Mouse (Mus musculus) G1E (cell line): ENCODE results near the gene Ogdhl. TPM values are rescaled to one million over a fixed set of nuclear protein-coding genes. Genes with fewer than 3 reads are reported as not detected.

ENCODE experiments used
- ATAC-seq: 2 replicates; pipeline ENCODE4 v1.8.0; 2016; ENCODE audit warnings: mild to moderate bottlenecking; ENCODE audit not compliant: insufficient number of reproducible peaks, poor library complexity, low FRiP score, severe bottlenecking; ENCODE audit errors: extremely low read depth
- DNase-seq: peaks from one replicate; pipeline ENCODE4 v3.0.0; 2012; ENCODE audit warnings: low spot score
- H3K27me3 ChIP-seq: 2 replicates; pipeline ENCODE4 v1.6.1; 2012; ENCODE audit warnings: mild to moderate bottlenecking, low read length, inconsistent platforms; ENCODE audit not compliant: insufficient read depth
- H3K36me3 ChIP-seq: replicated peaks from 2 replicates; pipeline ENCODE3; 2012; ENCODE audit warnings: mild to moderate bottlenecking, inconsistent platforms
- H3K4me1 ChIP-seq: 2 replicates; pipeline ENCODE4 v1.6.1; 2012; ENCODE audit warnings: low read depth, low read length, inconsistent platforms, mixed read lengths; ENCODE audit not compliant: insufficient read depth
- H3K4me3 ChIP-seq: 2 replicates; pipeline ENCODE4 v1.5.1; 2012; ENCODE audit warnings: low read depth, mild to moderate bottlenecking, inconsistent platforms, low read length, moderate library complexity, mixed read lengths
- H3K9me3 ChIP-seq: replicated peaks from 2 replicates; pipeline ENCODE4 v1.6.1; 2012; ENCODE audit warnings: inconsistent platforms
- CTCF ChIP-seq: IDR thresholded peaks from 2 replicates; pipeline ENCODE4 v1.5.1; 2012; ENCODE audit warnings: low read depth, low read length, inconsistent platforms, mixed read lengths
- GATA1 ChIP-seq: IDR thresholded peaks from 2 replicates; pipeline ENCODE4 v1.6.1; 2012; ENCODE audit warnings: borderline replicate concordance, low read length, inconsistent platforms, mixed read lengths
- GATA2 ChIP-seq: IDR thresholded peaks from 2 replicates; pipeline ENCODE4 v1.6.1; 2012; ENCODE audit warnings: low read depth, low read length, inconsistent platforms, borderline replicate concordance
- POLR2AphosphoS5 ChIP-seq: IDR thresholded peaks from 2 replicates; pipeline ENCODE4 v1.6.1; 2012; ENCODE audit warnings: low read depth, low read length, inconsistent platforms; ENCODE audit not compliant: insufficient replicate concordance
- TAL1 ChIP-seq: conservative IDR thresholded peaks from 2 replicates; pipeline ENCODE4 v1.6.1; 2012; ENCODE audit warnings: low read depth, low read length, inconsistent platforms, mixed read lengths
- polyA plus RNA-seq: library from polyadenylated mRNA; stranded (reverse); fragments of >175 nt; gene quantifications from 2 replicates; pipeline ENCODE4 v1.2.3, GENCODE M21; 2012
- total RNA-seq, 2 experiments: library from RNA; stranded (forward) in 1 of 2; stranded (reverse) in 1 of 2; fragments of 200-1000 nt in 1 of 2; fragments of >200 nt in 1 of 2; fragmentation: Nextera tagmentation in 1 of 2; gene quantifications; 2 replicates each; pipeline ENCODE4 v1.2.3; 2014 to 2017

Gene Ogdhl
- total RNA-seq (2014; fragmentation: Nextera tagmentation) (1.7 TPM in 1 of 2 replicates, not detected in the other), total RNA-seq (2017) (0.12 and 0.33 TPM in 2 replicates), polyA plus RNA-seq (0.18 and 0.20 TPM in 2 replicates)

DNA sequence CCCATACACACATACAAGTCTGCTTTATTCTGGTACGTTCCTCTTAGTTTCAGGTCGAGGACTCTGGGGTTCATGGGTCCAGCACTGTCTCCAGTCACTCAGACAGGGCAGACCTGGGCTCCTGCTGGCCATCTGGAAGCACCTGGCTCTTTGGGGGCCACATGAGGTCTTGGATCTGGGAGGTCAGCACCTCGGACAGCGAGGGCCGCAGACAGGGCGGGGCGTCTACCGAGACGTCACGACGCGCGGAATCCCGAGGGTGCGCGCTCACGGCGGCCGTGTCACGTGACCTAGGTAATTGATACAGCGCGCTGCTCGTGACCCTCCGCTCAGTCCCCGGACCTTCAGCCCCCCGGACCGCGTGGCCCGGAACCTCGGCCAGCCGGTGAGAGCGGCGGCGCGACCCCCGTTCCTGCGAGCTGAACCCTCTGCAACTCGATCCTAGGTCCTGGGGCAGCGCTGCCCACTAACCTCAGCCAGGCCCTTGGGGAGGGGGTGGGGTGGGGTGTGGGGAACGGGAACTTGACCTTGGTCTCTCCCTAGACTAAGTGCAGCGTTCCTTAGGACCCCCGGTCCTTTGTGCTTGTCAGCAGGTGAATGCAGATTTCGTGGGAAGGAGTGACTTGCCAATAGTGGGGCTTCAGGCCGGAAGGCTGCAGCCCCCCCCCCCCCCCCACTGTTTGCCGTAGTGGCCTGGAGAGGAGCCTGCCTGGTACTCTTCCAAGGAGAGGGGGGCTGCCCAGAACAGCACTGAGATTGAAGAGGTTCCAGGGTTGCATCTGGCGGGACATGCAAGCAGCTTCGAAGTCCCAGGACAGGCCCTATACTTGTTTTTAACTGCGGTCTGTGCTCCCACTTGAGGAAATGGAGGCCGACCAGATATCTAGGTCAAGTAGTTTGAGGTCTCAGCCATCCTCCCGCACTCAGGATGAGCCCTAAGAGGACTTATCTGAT is at the start of gene Ogdhl:
TSS of gene Ogdhl (plus strand) at position 288 of the 954 bp plus-strand sequence.
- H3K36me3 ChIP-seq: no peaks in the 10 kb centered on the region
- H3K9me3 ChIP-seq: no peaks in the 10 kb centered on the region
- TF ChIP-seq POLR2AphosphoS5 (no peak), TAL1 (no peak), CTCF (no peak), GATA2 (no peak)
- peak; percentile 70 for DNase-seq
- no peak for ATAC-seq
- H3K4me1 ChIP-seq: peaks cover 9% of the 10 kb centered on the region
- H3K4me3 ChIP-seq: peak within 1 kb of the TSS; percentile 72
- H3K27me3 ChIP-seq: peaks cover 14% of the 10 kb centered on the region

GRCm38 (mm10) chr14:32301622-32302021 is 20.2 kb upstream of the Ogdhl start:
- TF ChIP-seq GATA1 (no peak), POLR2AphosphoS5 (no peak), TAL1 (no peak), CTCF (no peak), GATA2 (no peak)
- H3K4me1 ChIP-seq: no peaks in the 10 kb centered on the region
- no peak overlapping the region for H3K4me3 ChIP-seq
- H3K36me3 ChIP-seq: peaks cover 67% of the 10 kb centered on the region
- no peaks in the 10 kb centered on the region for H3K27me3 ChIP-seq
- DNase-seq (no peak), ATAC-seq (no peak)
- H3K9me3 ChIP-seq: no peaks in the 10 kb centered on the region

DNA sequence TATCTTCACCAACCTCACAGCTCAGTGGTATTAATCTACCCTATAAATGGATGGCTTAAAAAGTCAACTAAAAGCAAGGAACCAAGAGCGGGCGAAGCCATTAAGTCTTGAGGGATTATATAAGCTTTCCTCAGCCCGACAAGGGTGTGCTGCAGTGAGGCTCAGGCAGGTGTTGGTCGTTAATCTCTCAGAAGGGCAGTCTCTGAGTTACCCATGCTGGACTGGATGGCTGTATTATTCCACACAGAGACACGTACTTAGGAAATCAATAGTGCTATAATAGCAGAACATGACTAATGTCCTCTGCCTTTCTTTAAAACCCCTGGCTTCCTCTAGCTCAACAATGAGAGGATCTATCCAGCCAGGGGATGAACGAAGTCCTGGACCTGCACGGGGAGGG is 19.4 kb upstream of the Ogdhl start:
- no peaks in the 10 kb centered on the region for H3K27me3 ChIP-seq
- no peak for ATAC-seq
- H3K4me1 ChIP-seq: no peaks in the 10 kb centered on the region
- no peak for TF ChIP-seq CTCF
- TF ChIP-seq GATA1: no peak
- no peak for TF ChIP-seq GATA2
- TF ChIP-seq POLR2AphosphoS5: no peak
- TF ChIP-seq TAL1: no peak
- H3K36me3 ChIP-seq: peaks cover 69% of the 10 kb centered on the region
- H3K4me3 ChIP-seq: no peak overlapping the region
- DNase-seq: no peak
- H3K9me3 ChIP-seq: no peaks in the 10 kb centered on the region

GRCm38 (mm10) chr14:32304921-32305320 is 16.9 kb upstream of the Ogdhl start:
- no peak overlapping the region for H3K4me3 ChIP-seq
- H3K4me1 ChIP-seq: no peaks in the 10 kb centered on the region
- ATAC-seq (no peak), DNase-seq (no peak)
- no peaks in the 10 kb centered on the region for H3K9me3 ChIP-seq
- peaks cover 53% of the 10 kb centered on the region for H3K36me3 ChIP-seq
- no peak for TF ChIP-seq GATA2
- no peak for TF ChIP-seq POLR2AphosphoS5
- TF ChIP-seq GATA1: no peak
- no peak for TF ChIP-seq CTCF
- TF ChIP-seq TAL1: no peak
- no peaks in the 10 kb centered on the region for H3K27me3 ChIP-seq

- no peak for ATAC-seq
- no peak for DNase-seq
- no peaks in the 10 kb centered on the region for H3K9me3 ChIP-seq
- no peaks in the 10 kb centered on the region for H3K27me3 ChIP-seq
- H3K4me1 ChIP-seq: peaks cover 3% of the 10 kb centered on the region; the same call in 1 of the 2 replicates
- H3K36me3 ChIP-seq: peaks cover 19% of the 10 kb centered on the region
- no peak for TF ChIP-seq TAL1
- peak; percentile 37; the same call in 1 of the 2 replicates for TF ChIP-seq CTCF
- no peak overlapping the region for H3K4me3 ChIP-seq
These were observed 11.9 kb upstream of the Ogdhl start for GRCm38 (mm10) chr14:32309876-32310275.

DNA sequence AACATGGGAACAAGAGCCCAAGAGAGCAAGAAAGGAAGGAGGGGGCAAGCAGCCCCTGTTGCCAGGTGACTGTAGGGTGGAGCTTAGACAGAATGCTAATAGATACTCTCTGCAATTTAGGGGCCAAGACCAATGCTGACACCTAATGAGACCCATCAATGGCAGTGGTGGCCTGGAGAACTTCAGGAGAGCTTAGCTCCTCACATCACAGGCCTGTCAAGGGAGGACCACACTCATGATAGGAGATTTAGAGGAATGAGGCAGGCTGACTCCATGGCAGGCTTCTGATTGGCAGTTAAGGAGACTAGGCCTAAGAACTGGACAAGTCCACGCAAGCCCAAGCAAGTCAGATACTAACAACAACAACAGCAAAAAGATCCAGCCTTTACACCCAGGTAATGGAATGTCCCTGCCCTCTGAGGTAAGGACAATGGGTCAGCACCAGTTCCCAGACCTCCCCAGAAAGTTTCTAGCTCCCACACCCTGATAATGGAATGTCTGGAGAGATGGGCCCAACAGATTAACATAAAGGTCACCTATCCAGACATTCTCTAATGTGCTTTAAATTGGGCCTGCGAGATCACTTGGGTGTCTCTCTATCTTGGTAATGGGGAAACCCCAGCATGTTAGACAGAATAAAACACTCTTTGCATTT is 10.3 kb upstream of the Ogdhl start:
- H3K4me3 ChIP-seq: no peak overlapping the region
- ATAC-seq (no peak), DNase-seq (no peak)
- H3K9me3 ChIP-seq: no peaks in the 10 kb centered on the region
- H3K36me3 ChIP-seq: peaks cover 13% of the 10 kb centered on the region
- no peaks in the 10 kb centered on the region for H3K27me3 ChIP-seq
- TF ChIP-seq TAL1 (no peak), CTCF (no peak), GATA1 (no peak), GATA2 (no peak), POLR2AphosphoS5 (no peak)
- H3K4me1 ChIP-seq: peaks cover 3% of the 10 kb centered on the region; the same call in 1 of the 2 replicates

- DNase-seq: no peak
- Histone ChIP-seq H3K9me3 (no peaks in the 10 kb centered on the region), H3K4me3 (no peak overlapping the region), H3K27me3 (peaks cover 11% of the 10 kb centered on the region; the same call in 1 of the 2 replicates), H3K36me3 (no peaks in the 10 kb centered on the region), H3K4me1 (peaks cover 9% of the 10 kb centered on the region)
- ATAC-seq: no peak
- TF ChIP-seq GATA2 (no peak), CTCF (no peak), GATA1 (no peak), TAL1 (no peak), POLR2AphosphoS5 (no peak)
These were observed 4.0 kb upstream of the Ogdhl start for GRCm38 (mm10) chr14:32317822-32318221.
